Mouse (Mus musculus) intestine, embryonic 16.5 days (tissue): ENCODE data around the gene Tgfa. TPM values are rescaled to one million over a fixed set of nuclear protein-coding genes. Genes with fewer than 3 reads are reported as not detected.

ENCODE experiments used
- ATAC-seq: fragments of 200-750 bp; cut with Nextera tagmentation; 2 replicates; pipeline ENCODE4 v1.8.0; 2017; ENCODE audit warnings: moderate TSS enrichment, moderate library complexity
- H3K27ac ChIP-seq: fragments of 300-500 bp; sonication (generic); 2 replicates; pipeline ENCODE4 v1.5.1; 2014; ENCODE audit warnings: mild to moderate bottlenecking, low read length
- H3K27me3 ChIP-seq: fragments of 300-500 bp; sonication (generic); replicated peaks from 2 replicates; pipeline ENCODE4 v1.6.1; 2014; ENCODE audit warnings: low read length, control low read depth, mixed read lengths; ENCODE audit not compliant: control insufficient read depth, insufficient read depth
- H3K36me3 ChIP-seq: fragments of 300-500 bp; sonication (generic); 2 replicates; pipeline ENCODE4 v1.6.1; 2014; ENCODE audit warnings: low read length, control low read depth; ENCODE audit not compliant: control insufficient read depth, insufficient read depth
- H3K4me1 ChIP-seq: fragments of 300-500 bp; sonication (generic); 2 replicates; pipeline ENCODE4 v1.6.1; 2014; ENCODE audit warnings: low read length, control low read depth, mixed read lengths; ENCODE audit not compliant: control insufficient read depth, insufficient read depth
- H3K4me2 ChIP-seq: fragments of 300-500 bp; sonication (generic); 2 replicates; pipeline ENCODE4 v1.6.1; 2014; ENCODE audit warnings: low read depth, low read length, control low read depth
- H3K4me3 ChIP-seq: fragments of 300-500 bp; sonication (generic); 2 replicates; pipeline ENCODE4 v1.5.1; 2014; ENCODE audit warnings: mild to moderate bottlenecking, low read length
- H3K9ac ChIP-seq: fragments of 300-500 bp; sonication (generic); 2 replicates; pipeline ENCODE4 v1.6.1; 2014; ENCODE audit warnings: low read depth, low read length
- H3K9me3 ChIP-seq: fragments of 300-500 bp; sonication (generic); 2 replicates; pipeline ENCODE4 v1.6.1; 2016; ENCODE audit warnings: low read length, control low read depth; ENCODE audit not compliant: control insufficient read depth
- WGBS: fragments of 180-500 bp; shearing (Covaris S2); extraction: QIAGEN DNeasy Blood & Tissue Kit; methylation state at CpG from one replicate; pipeline ENCODE4 v1.1.7; 2014; 5-methylcytosine and 5-hydroxymethylcytosine counted together
- polyA plus RNA-seq: library from polyadenylated mRNA; unstranded; fragments of >200 nt; fragmentation: Nextera tagmentation; extraction: Ambion mirVana; gene quantifications from 2 replicates; pipeline ENCODE4 v1.2.1, GENCODE M21; 2015

Gene Tgfa
- polyA plus RNA-seq, 1 experiment from 2014 or later = 6.0 TPM

GRCm38 (mm10) chr6:86266786-86267185 lies 71.8 kb downstream of the Tgfa start:
- H3K27ac ChIP-seq = no peak overlapping the region

GRCm38 (mm10) chr6:86270373-86271068 lies 75.5 kb downstream of the Tgfa start:
- H3K27me3 ChIP-seq = no peaks in the 10 kb centered on the region
- H3K4me3 ChIP-seq = no peak overlapping the region
- H3K9me3 ChIP-seq = no peaks in the 10 kb centered on the region
- ATAC-seq = no peak
- no peaks in the 10 kb centered on the region for H3K36me3 ChIP-seq
- no peak overlapping the region for H3K9ac ChIP-seq
- H3K4me2 ChIP-seq = no peak overlapping the region
- no peak overlapping the region for H3K27ac ChIP-seq
- H3K4me1 ChIP-seq = no peaks in the 10 kb centered on the region
- WGBS = 69% methylated on average over 8 of the region's 8 CpGs

More at GRCm38 (mm10) chr6:86266786-86267185, 71.8 kb downstream of the Tgfa start:
- Histone ChIP-seq H3K36me3 (no peaks in the 10 kb centered on the region), H3K4me3 (no peak overlapping the region), H3K4me2 (no peak overlapping the region), H3K4me1 (no peaks in the 10 kb centered on the region), H3K27me3 (no peaks in the 10 kb centered on the region), H3K9me3 (no peaks in the 10 kb centered on the region), H3K9ac (no peak overlapping the region)
- ATAC-seq = no peak
- 74% methylated on average over 5 of the region's 5 CpGs for WGBS

GRCm38 (mm10) chr6:86271130-86271529 lies 76.1 kb downstream of the Tgfa start:
- Histone ChIP-seq H3K4me3 (no peak overlapping the region), H3K36me3 (no peaks in the 10 kb centered on the region), H3K4me2 (no peak overlapping the region), H3K27me3 (no peaks in the 10 kb centered on the region), H3K9ac (no peak overlapping the region), H3K27ac (no peak overlapping the region), H3K9me3 (0 out of 2 replicates have a peak, but pooled peaks cover 3% of the 10 kb centered on the region), H3K4me1 (no peaks in the 10 kb centered on the region)
- ATAC-seq = no peak
- WGBS = 74% methylated on average over 5 of the region's 5 CpGs

- 0 out of 2 replicates have a peak, but pooled peaks cover 3% of the 10 kb centered on the region for H3K9me3 ChIP-seq
- no peak overlapping the region for H3K4me3 ChIP-seq
- no peaks in the 10 kb centered on the region for H3K27me3 ChIP-seq
- H3K4me2 ChIP-seq = no peak overlapping the region
- no peak overlapping the region for H3K27ac ChIP-seq
- H3K4me1 ChIP-seq = no peaks in the 10 kb centered on the region
- H3K9ac ChIP-seq = no peak overlapping the region
- WGBS = 93% methylated on average over 4 of the region's 4 CpGs
- ATAC-seq = no peak
- no peaks in the 10 kb centered on the region for H3K36me3 ChIP-seq
Observed at GRCm38 (mm10) chr6:86275704-86276103, 80.7 kb downstream of the Tgfa start.

GRCm38 (mm10) chr6:86276816-86277215 lies 81.8 kb downstream of the Tgfa start:
- no peaks in the 10 kb centered on the region for H3K4me1 ChIP-seq

GRCm38 (mm10) chr6:86277620-86278019 lies 82.6 kb downstream of the Tgfa start:
- H3K27me3 ChIP-seq = no peaks in the 10 kb centered on the region
- no peak overlapping the region for H3K4me2 ChIP-seq
- ATAC-seq = no peak
- no peak overlapping the region for H3K27ac ChIP-seq
- H3K4me1 ChIP-seq = no peaks in the 10 kb centered on the region
- no peak overlapping the region for H3K9ac ChIP-seq
- no peaks in the 10 kb centered on the region for H3K36me3 ChIP-seq
- WGBS = 75% methylated on average over 7 of the region's 7 CpGs
- H3K4me3 ChIP-seq = no peak overlapping the region
- H3K9me3 ChIP-seq = 0 out of 2 replicates have a peak, but pooled peaks cover 3% of the 10 kb centered on the region

More at GRCm38 (mm10) chr6:86276816-86277215, 81.8 kb downstream of the Tgfa start:
- H3K9me3 ChIP-seq = 0 out of 2 replicates have a peak, but pooled peaks cover 3% of the 10 kb centered on the region
- 88% methylated on average over 2 of the region's 2 CpGs for WGBS
- no peak for ATAC-seq
- no peak overlapping the region for H3K9ac ChIP-seq
- H3K4me3 ChIP-seq = no peak overlapping the region
- H3K27me3 ChIP-seq = no peaks in the 10 kb centered on the region
- no peak overlapping the region for H3K4me2 ChIP-seq
- no peak overlapping the region for H3K27ac ChIP-seq
- H3K36me3 ChIP-seq = no peaks in the 10 kb centered on the region

- no peak overlapping the region for H3K4me2 ChIP-seq
- no peak overlapping the region for H3K27ac ChIP-seq
- H3K9me3 ChIP-seq = no peaks in the 10 kb centered on the region
- no peak for ATAC-seq
- 87% methylated on average over 11 of the region's 11 CpGs for WGBS
- H3K36me3 ChIP-seq = no peaks in the 10 kb centered on the region
- H3K27me3 ChIP-seq = no peaks in the 10 kb centered on the region
- no peak overlapping the region for H3K4me3 ChIP-seq
- H3K4me1 ChIP-seq = no peaks in the 10 kb centered on the region
- no peak overlapping the region for H3K9ac ChIP-seq
Observed at GRCm38 (mm10) chr6:86281573-86282210, 86.7 kb downstream of the Tgfa start.

GRCm38 (mm10) chr6:86293301-86293700 lies 98.3 kb downstream of the Tgfa start:
- ATAC-seq = no peak
- Histone ChIP-seq H3K4me2 (no peak overlapping the region), H3K9ac (no peak overlapping the region), H3K4me3 (no peak overlapping the region), H3K9me3 (no peaks in the 10 kb centered on the region), H3K4me1 (no peaks in the 10 kb centered on the region), H3K27ac (no peak overlapping the region), H3K27me3 (no peaks in the 10 kb centered on the region), H3K36me3 (no peaks in the 10 kb centered on the region)
- WGBS = 70% methylated on average over 8 of the region's 8 CpGs

- H3K36me3 ChIP-seq = no peaks in the 10 kb centered on the region
- H3K4me2 ChIP-seq = no peak overlapping the region
- H3K27ac ChIP-seq = no peak overlapping the region
- no peaks in the 10 kb centered on the region for H3K9me3 ChIP-seq
- H3K4me3 ChIP-seq = no peak overlapping the region
- no peaks in the 10 kb centered on the region for H3K27me3 ChIP-seq
- no peaks in the 10 kb centered on the region for H3K4me1 ChIP-seq
- 73% methylated on average over 8 of the region's 8 CpGs for WGBS
- no peak overlapping the region for H3K9ac ChIP-seq
- no peak for ATAC-seq
Observed at GRCm38 (mm10) chr6:86295451-86295850, 100.4 kb downstream of the Tgfa start.
